Mouse (Mus musculus) neural tube, embryonic 15.5 days (tissue): ENCODE data around the gene Fbxw11. TPM values are rescaled to one million over a fixed set of nuclear protein-coding genes. Genes with fewer than 3 reads are reported as not detected.
A peak's percentile ranks its signal among the peaks of the same experiment; 100 is the strongest.

Source experiments
- ATAC-seq: fragments of 200-750 bp; cut with Nextera tagmentation; 2 replicates; pipeline ENCODE4 v1.8.0; 2017; ENCODE audit warnings: mild to moderate bottlenecking, moderate TSS enrichment, moderate library complexity; ENCODE audit not compliant: low FRiP score
- H3K27ac ChIP-seq: fragments of 300-500 bp; sonication (generic); replicated peaks from 2 replicates; pipeline ENCODE4 v1.5.1; 2015; ENCODE audit warnings: mild to moderate bottlenecking, inconsistent platforms
- H3K27me3 ChIP-seq: fragments of 300-500 bp; sonication (generic); replicated peaks from 2 replicates; pipeline ENCODE4 v1.6.1; 2015; ENCODE audit warnings: inconsistent platforms
- H3K36me3 ChIP-seq: fragments of 300-500 bp; sonication (generic); 2 replicates; pipeline ENCODE4 v1.6.1; 2015; ENCODE audit warnings: inconsistent platforms
- H3K4me1 ChIP-seq: fragments of 300-500 bp; sonication (generic); 2 replicates; pipeline ENCODE4 v1.6.1; 2015; ENCODE audit warnings: inconsistent platforms
- H3K4me2 ChIP-seq: fragments of 300-500 bp; sonication (generic); 2 replicates; pipeline ENCODE4 v1.6.1; 2015; ENCODE audit warnings: inconsistent platforms, mild to moderate bottlenecking, moderate library complexity
- H3K4me3 ChIP-seq: fragments of 300-500 bp; sonication (generic); replicated peaks from 2 replicates; pipeline ENCODE4 v1.5.1; 2015; ENCODE audit warnings: mild to moderate bottlenecking, inconsistent platforms
- H3K9ac ChIP-seq: fragments of 300-500 bp; sonication (generic); replicated peaks from 2 replicates; pipeline ENCODE4 v1.6.1; 2015; ENCODE audit warnings: mild to moderate bottlenecking, inconsistent platforms
- H3K9me3 ChIP-seq: fragments of 300-500 bp; sonication (generic); replicated peaks from 2 replicates; pipeline ENCODE4 v1.6.1; 2016; ENCODE audit warnings: inconsistent platforms
- WGBS: fragments of 180-500 bp; shearing (Covaris S2); methylation state at CpG from one replicate; pipeline ENCODE4 v1.1.7; 2015; ENCODE audit warnings: mixed read lengths; 5-methylcytosine and 5-hydroxymethylcytosine counted together
- polyA plus RNA-seq: library from polyadenylated mRNA; unstranded; fragments of >200 nt; fragmentation: Nextera tagmentation; extraction: Ambion mirVana; gene quantifications from 2 replicates; pipeline ENCODE4 v1.2.1, GENCODE M21; 2015

Fbxw11 gene
- polyA plus RNA-seq, 1 experiment from 2014 or later: 110 TPM

DNA sequence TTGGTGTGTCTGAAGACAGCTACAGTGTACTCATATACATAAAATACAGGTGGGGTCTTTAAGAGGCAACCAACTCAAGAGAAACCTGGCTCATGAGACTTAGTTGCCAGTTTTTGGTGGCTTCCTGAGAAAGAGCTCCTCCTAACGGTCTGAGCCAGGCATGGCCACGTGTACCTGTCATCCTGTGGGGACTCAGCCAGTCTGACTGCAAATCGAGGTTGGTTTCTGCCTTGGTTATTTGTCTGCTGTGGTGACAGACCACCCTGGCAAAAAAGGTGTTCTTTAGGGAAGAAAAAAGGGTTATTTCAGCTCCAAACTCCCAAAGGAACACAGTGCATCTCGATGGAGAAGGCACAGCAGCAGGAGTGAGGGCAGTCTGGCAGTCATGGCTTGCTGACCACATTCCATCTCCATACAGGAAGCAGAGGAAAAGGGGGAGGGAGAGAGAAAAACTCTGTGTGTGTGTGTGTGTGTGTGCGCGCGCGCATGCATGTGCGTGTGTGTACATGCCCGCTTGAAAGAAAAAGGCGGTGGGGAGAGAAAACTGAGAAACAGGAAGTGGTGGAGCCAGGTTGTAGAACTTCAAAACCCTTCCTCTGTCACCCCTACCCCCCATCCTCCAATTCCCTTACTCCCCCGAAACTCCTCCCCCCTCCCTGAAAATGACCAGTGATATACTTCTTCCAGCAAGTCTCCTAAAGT is 126.3 kb downstream of the Fbxw11 start:
- H3K36me3 ChIP-seq: no peaks in the 10 kb centered on the region
- ATAC-seq: no peak
- 81% methylated on average over 12 of the region's 12 CpGs for WGBS

DNA sequence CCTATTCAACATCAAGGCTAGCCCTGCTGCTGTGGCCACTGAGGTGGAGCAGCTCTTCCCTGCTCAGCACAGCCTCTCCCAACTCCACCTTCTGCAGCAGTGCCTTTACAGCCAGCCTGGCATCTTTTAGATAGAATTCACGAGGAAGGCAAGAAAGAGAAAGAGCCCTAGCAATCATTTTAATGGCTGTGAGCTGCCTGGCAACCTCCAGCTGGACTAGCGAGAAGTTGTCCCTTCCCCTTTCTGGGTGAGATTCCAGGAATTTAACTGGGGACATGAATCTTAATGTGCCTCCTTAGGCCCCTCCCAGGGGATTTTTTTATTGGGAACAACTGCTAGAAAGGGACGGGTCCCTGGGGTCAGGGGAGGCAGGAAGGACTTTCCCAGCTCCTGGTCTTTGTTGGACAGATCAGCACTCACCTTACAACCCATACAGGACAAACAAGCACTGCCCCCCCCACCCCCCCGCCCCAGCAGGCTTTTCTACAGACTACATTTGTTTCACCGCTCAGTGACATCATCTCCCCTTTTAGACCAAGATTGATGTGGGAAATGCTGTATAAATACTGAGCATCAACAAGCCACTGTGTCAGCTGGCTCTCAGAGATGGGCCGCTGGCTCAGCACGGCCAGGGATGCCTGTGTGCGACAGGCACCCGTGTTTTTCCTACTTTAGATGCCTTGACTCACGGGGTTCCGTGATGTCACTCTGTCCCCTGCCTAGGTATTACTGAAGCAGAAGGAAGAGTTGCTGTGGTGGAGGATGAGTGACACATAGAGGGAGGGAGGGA is 138.4 kb downstream of the Fbxw11 start:
- Histone ChIP-seq H3K4me2 (0 out of 2 replicates have a peak overlapping the region, but pooled peaks have one; percentile 3), H3K27ac (peak overlapping the region; percentile 68), H3K27me3 (no peaks in the 10 kb centered on the region), H3K4me3 (no peak overlapping the region), H3K9ac (no peak overlapping the region), H3K36me3 (no peaks in the 10 kb centered on the region), H3K9me3 (no peaks in the 10 kb centered on the region), H3K4me1 (peaks cover 8% of the 10 kb centered on the region)
- peak; percentile 86 for ATAC-seq
- WGBS: 15% methylated on average over 11 of the region's 11 CpGs

More for the DNA sequence above, 126.3 kb downstream of the Fbxw11 start:
- no peaks in the 10 kb centered on the region for H3K9me3 ChIP-seq
- H3K27ac ChIP-seq: no peak overlapping the region
- H3K9ac ChIP-seq: no peak overlapping the region
- H3K4me2 ChIP-seq: no peak overlapping the region
- H3K4me3 ChIP-seq: no peak overlapping the region
- no peaks in the 10 kb centered on the region for H3K27me3 ChIP-seq
- H3K4me1 ChIP-seq: no peaks in the 10 kb centered on the region

DNA sequence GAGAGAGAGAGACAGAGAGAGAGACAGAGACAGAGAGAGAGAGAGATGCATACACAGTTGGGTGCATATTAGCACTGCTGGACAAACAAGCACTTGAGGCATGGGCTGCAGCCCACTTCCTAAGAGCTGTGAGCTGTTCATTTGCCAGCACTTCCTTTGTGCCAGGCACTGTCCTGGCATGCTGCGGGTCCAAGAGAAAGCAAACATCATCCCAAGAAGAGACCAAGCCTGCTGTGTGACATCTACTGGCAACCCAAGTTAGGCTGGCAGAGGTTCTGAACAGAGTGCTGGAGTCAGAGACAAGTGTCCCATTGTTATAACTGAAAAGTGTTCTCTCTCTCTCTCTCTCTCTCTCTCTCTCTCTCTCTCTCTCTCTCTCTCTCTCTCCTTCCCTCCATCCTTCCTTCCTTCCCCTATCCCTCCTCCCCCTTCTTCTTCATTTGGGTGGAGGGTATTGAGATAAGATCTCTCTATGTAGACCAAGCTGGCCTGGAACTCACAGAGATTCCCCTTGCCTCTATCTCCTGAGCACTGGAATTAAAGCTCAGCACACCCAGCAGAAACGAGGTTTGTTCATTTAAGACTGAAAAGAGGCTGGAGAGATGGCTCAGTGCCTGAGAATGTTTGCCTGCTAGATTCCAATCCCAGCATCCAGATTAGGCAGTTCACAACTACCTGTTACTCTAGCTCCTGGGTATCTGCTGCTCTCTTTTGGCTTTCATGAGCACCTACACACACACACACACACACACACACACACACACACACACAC is 139.3 kb downstream of the Fbxw11 start:
- H3K27me3 ChIP-seq: no peaks in the 10 kb centered on the region
- H3K9ac ChIP-seq: no peak overlapping the region
- H3K4me2 ChIP-seq: no peak overlapping the region
- peaks cover 8% of the 10 kb centered on the region for H3K4me1 ChIP-seq
- H3K9me3 ChIP-seq: no peaks in the 10 kb centered on the region
- H3K36me3 ChIP-seq: no peaks in the 10 kb centered on the region
- 44% methylated on average over 2 of the region's 2 CpGs for WGBS
- H3K27ac ChIP-seq: peak overlapping the region; percentile 60
- H3K4me3 ChIP-seq: no peak overlapping the region
- ATAC-seq: peak; percentile 73; the same call in 1 of the 2 replicates

DNA sequence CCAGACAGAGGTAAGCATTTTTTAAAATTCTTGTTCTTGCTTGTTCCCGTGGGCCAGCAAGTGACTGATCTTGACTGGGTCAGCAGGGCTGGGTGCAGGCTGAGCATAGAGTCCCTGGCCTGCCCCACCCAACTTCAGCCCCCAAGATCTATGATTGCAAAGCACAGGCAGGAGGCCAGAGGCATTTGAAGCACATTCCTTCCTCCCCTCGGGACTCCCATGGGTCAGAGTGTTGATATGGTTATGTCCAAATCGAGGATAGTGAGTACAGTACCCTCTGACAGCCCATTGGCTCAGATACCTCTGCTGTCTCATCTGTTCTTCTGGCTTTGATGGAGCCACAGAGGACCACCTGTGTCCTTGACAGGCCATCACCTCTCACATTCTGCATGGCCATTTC is 140.2 kb downstream of the Fbxw11 start:
- no peak overlapping the region for H3K4me3 ChIP-seq
- no peak for ATAC-seq
- no peaks in the 10 kb centered on the region for H3K36me3 ChIP-seq
- H3K27ac ChIP-seq: no peak overlapping the region
- peaks cover 8% of the 10 kb centered on the region for H3K4me1 ChIP-seq
- no peak overlapping the region for H3K9ac ChIP-seq
- H3K27me3 ChIP-seq: no peaks in the 10 kb centered on the region
- no peaks in the 10 kb centered on the region for H3K9me3 ChIP-seq
- H3K4me2 ChIP-seq: no peak overlapping the region
- 83% methylated on average over 3 of the region's 3 CpGs for WGBS

DNA sequence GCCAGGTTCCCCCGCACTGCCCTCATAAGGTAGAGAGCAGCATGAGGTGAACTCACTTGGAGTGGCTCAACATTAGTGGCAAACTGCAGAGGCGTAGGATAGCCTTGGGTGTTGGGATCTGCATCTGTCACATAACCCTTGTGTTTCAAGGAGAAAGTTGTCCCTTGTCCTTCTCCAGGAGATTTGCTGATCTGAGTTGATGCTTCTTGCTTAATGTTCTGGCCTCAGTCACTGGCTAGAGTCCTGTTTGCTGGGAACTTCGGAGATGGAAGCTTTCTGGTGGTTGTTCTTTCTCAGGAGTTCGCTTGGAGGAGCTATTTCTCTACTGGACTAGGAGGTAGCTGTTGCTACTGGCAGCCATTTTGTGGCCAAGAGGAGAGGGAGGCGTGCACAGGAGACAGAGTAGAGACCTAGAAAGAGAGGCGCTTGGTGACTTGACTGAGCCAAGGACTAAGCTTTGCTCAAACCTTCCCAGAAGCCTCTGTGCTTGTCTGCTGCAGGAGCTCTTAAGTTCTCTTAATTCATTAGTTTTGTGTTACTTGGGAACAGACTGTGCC is 143.1 kb downstream of the Fbxw11 start:
- H3K9ac ChIP-seq: no peak overlapping the region
- peaks cover 6% of the 10 kb centered on the region for H3K4me1 ChIP-seq
- no peak overlapping the region for H3K4me3 ChIP-seq
- H3K36me3 ChIP-seq: no peaks in the 10 kb centered on the region
- WGBS: 85% methylated on average over 6 of the region's 6 CpGs
- no peak for ATAC-seq
- H3K4me2 ChIP-seq: no peak overlapping the region
- H3K27me3 ChIP-seq: no peaks in the 10 kb centered on the region
- H3K9me3 ChIP-seq: no peaks in the 10 kb centered on the region
- H3K27ac ChIP-seq: no peak overlapping the region

DNA sequence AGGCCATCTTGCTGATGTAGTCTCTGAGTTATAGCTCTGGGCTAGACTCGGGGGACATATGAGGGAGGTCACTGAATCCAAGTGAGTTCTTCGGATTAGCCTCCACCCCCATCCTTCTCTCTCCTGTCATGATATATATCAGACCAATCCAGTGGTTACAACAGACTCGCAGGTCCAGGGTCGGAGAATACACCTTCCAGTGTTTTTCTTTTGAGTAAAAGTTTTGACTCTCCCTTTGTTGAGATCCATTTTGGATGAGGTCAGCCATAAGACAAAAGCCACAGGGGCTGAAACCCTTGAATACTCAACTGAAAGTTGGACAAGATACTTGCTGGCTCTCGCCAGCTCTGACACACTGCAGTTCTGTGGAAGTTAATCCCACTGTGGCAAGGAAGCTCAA is 143.7 kb downstream of the Fbxw11 start:
- WGBS: 82% methylated on average over 5 of the region's 5 CpGs
- Histone ChIP-seq H3K9ac (no peak overlapping the region), H3K27ac (no peak overlapping the region), H3K9me3 (no peaks in the 10 kb centered on the region), H3K27me3 (no peaks in the 10 kb centered on the region), H3K4me2 (no peak overlapping the region), H3K4me1 (peaks cover under 1% of the 10 kb centered on the region; the same call in 1 of the 2 replicates), H3K4me3 (no peak overlapping the region), H3K36me3 (no peaks in the 10 kb centered on the region)
- ATAC-seq: no peak

DNA sequence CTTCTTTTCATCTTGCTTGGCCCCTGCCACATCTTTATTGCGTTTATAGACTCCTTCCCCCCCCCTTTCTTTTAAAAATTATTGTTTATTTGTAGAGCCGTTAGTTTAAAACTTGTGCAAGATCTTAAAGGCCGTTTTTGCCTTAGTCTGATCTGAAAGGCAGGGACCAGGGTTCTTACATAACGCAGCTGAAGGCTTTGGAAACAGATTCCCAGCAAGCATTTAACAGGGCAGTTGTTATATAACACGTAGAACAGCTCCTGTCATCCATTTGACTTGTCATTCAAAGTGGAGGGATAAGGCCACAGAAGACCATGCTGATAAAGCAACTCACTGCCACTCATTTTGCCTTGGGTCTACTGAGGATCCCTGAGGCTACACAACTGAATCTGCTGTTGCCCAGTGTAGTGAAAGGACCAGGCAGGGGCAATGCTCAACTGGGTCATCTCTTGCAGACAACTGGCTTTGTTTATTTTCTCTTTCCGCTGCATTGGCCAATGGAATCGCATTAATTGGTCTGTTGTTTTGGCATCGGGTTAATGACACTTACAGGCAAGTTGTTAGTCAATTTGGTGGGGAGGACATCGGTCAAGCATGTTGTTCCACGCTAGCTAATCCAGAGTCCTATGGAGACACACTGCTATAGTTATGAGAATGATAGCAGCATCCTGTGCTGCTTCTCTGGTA is 152.4 kb downstream of the Fbxw11 start:
- WGBS: 65% methylated on average over 10 of the region's 10 CpGs
- Histone ChIP-seq H3K4me1 (0 out of 2 replicates have a peak, but pooled peaks cover 2% of the 10 kb centered on the region), H3K4me3 (no peak overlapping the region), H3K27me3 (no peaks in the 10 kb centered on the region), H3K4me2 (no peak overlapping the region), H3K9me3 (no peaks in the 10 kb centered on the region), H3K27ac (no peak overlapping the region), H3K9ac (no peak overlapping the region), H3K36me3 (no peaks in the 10 kb centered on the region)
- no peak for ATAC-seq

Other genes starting within 250 kb of the Fbxw11 start
- gene Ubtd2, start 187.4 kb upstream of the Fbxw11 start, polyA plus RNA-seq: 34.9 and 38.5 TPM in 2 replicates
- 0.63 TPM in 1 of 2 replicates, not detected in the other for gene Efcab9, start 110.6 kb upstream of the Fbxw11 start, polyA plus RNA-seq
- 2.3 and 3.9 TPM in 2 replicates for gene Stk10, start 109.4 kb upstream of the Fbxw11 start, polyA plus RNA-seq
- gene Smim23, start 181.9 kb downstream of the Fbxw11 start, polyA plus RNA-seq: not detected in 2 replicates